Mouse (Mus musculus) embryonic facial prominence, embryonic 10.5 days (tissue): Measurements from ENCODE around the gene Fxr2. TPM values are rescaled to one million over a fixed set of nuclear protein-coding genes. Genes with fewer than 3 reads are reported as not detected.
A peak's percentile ranks its signal among the peaks of the same experiment; 100 is the strongest.

Experiments used
- DNase-seq: peaks from one replicate; pipeline ENCODE4 v3.0.0-alpha.2; 2017; ENCODE audit warnings: low spot score
- H3K27ac ChIP-seq: fragments of 300-500 bp; sonication (generic); replicated peaks from 2 replicates; pipeline ENCODE4 v1.5.1; 2016; ENCODE audit warnings: mild to moderate bottlenecking
- H3K27me3 ChIP-seq: fragments of 300-500 bp; sonication (generic); replicated peaks from 2 replicates; pipeline ENCODE4 v1.6.1; 2016; ENCODE audit warnings: low read depth, mild to moderate bottlenecking; ENCODE audit not compliant: poor library complexity, severe bottlenecking
- H3K36me3 ChIP-seq: fragments of 300-500 bp; sonication (generic); replicated peaks from 2 replicates; pipeline ENCODE4 v1.6.1; 2016; ENCODE audit warnings: mild to moderate bottlenecking, moderate library complexity
- H3K4me1 ChIP-seq: fragments of 300-500 bp; sonication (generic); 2 replicates; pipeline ENCODE4 v1.6.1; 2016
- H3K4me3 ChIP-seq: fragments of 300-500 bp; sonication (generic); 2 replicates; pipeline ENCODE4 v1.5.1; 2016; ENCODE audit warnings: mild to moderate bottlenecking, moderate library complexity
- H3K9me3 ChIP-seq: fragments of 300-500 bp; sonication (generic); 2 replicates; pipeline ENCODE4 v1.6.1; 2016; ENCODE audit warnings: mild to moderate bottlenecking
- WGBS: fragments of 180-500 bp; shearing (Covaris S2); methylation state at CpG from one replicate; pipeline ENCODE4 v1.1.7; 2016; 5-methylcytosine and 5-hydroxymethylcytosine counted together
- polyA plus RNA-seq: library from polyadenylated mRNA; unstranded; fragments of >200 nt; fragmentation: Nextera tagmentation; extraction: Ambion mirVana; gene quantifications from 2 replicates; pipeline ENCODE4 v1.2.1, GENCODE M21; 2016

Gene Fxr2
- polyA plus RNA-seq, 1 experiment from 2014 or later = 45.5 TPM

DNA sequence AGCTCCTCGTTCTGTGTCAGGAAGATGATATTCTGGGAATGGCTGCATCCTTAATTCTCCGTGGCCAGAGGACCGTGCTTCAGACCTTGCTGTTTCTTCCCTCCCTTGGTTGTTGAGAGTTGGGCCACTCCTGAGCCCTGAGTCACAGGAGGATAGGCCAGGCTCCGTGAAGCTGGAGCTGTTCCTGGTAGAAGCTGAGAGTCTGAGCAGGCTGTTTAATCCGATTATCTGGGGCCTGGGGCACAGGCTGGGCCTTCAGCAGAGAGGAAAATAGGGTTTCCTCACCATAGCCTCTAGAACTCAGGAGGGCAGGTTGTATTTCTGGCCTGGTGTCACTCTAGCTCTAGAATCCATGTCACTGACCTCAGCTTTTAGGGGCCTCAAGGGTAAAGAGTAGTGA is 20.6 kb downstream of the Fxr2 start:
- no peak overlapping the region for H3K27ac ChIP-seq
- peaks cover 94% of the 10 kb centered on the region for H3K36me3 ChIP-seq
- H3K4me3 ChIP-seq = no peak overlapping the region
- H3K27me3 ChIP-seq = no peaks in the 10 kb centered on the region
- DNase-seq = no peak
- no peaks in the 10 kb centered on the region for H3K9me3 ChIP-seq
- H3K4me1 ChIP-seq = peaks cover 39% of the 10 kb centered on the region
- WGBS = 73% methylated on average over 5 of the region's 5 CpGs

GRCm38 (mm10) chr11:69654760-69655159 is 22.0 kb downstream of the Fxr2 start:
- H3K36me3 ChIP-seq = peaks cover 94% of the 10 kb centered on the region
- peak overlapping the region; percentile 71; the same call in 1 of the 2 replicates for H3K27ac ChIP-seq

DNA sequence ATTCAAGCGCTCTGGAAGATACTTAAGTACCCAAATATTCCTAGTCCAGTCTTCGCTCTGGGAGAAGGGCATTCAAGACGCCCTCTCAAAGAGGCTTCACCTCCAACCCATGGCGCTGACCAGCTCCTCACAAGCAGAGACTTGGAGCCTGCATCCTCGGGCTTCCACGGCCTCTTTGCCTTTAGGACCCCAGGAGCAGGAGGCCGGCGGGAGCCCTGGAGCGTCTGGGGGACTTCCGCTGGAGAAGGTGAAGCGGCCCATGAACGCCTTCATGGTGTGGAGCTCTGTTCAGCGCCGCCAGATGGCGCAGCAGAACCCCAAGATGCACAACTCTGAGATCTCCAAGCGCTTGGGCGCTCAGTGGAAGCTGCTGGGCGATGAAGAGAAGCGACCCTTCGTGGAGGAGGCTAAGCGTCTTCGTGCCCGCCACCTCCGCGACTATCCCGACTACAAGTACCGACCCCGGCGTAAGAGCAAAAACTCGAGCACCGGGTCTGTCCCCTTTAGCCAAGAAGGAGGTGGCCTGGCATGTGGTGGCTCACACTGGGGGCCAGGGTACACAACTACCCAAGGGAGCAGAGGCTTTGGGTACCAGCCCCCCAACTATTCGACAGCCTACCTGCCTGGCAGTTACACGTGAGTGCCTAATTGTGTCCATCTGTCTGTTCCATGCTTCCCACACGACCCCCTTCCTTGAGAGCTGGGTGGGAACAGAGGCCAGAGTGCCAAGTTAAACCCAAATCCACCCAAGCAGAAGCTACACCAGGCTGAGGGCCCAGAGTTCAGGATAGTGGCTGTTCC is 22.7 kb downstream of the Fxr2 start, which contains the start of gene Sox15:
Gene Sox15 (plus strand): TSS at position 51 of the 801 bp plus-strand sequence.
- Histone ChIP-seq H3K27me3 (no peaks in the 10 kb centered on the region), H3K4me3 (peak within 1 kb of the TSS; percentile 32), H3K27ac (peak within 1 kb of the TSS; percentile 71), H3K9me3 (no peaks in the 10 kb centered on the region), H3K36me3 (peaks cover 94% of the 10 kb centered on the region), H3K4me1 (peaks cover 39% of the 10 kb centered on the region)
- peak; percentile 83 for DNase-seq
- WGBS = 22% methylated on average over 34 of the region's 34 CpGs

More at GRCm38 (mm10) chr11:69654760-69655159, 22.0 kb downstream of the Fxr2 start:
- Histone ChIP-seq H3K9me3 (no peaks in the 10 kb centered on the region), H3K4me1 (peaks cover 39% of the 10 kb centered on the region), H3K27me3 (no peaks in the 10 kb centered on the region), H3K4me3 (peak overlapping the region; percentile 19)
- peak; percentile 29 for DNase-seq
- 39% methylated on average over 9 of the region's 9 CpGs for WGBS

DNA sequence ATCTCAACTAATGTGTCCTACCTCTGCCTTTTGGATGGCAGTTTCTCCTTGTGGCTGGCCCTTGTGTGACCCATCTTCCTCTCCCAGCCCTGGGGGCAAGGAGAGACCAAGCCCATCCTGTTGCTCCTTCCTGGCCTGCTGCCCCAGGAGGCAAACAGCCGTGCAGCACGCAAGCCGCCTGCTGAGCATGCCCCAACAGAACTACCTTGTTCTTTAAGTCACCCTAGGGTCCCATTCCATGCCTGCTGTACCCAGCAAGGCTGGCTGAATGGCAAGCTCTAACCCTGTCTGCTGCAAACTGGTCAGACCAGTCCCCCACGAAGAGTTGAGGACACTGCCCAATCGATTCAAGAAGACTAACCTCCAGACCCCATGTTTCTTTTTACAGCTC is 23.3 kb downstream of the Fxr2 start:
- no peaks in the 10 kb centered on the region for H3K9me3 ChIP-seq
- 68% methylated on average over 5 of the region's 5 CpGs for WGBS
- H3K27ac ChIP-seq = 0 out of 2 replicates have a peak overlapping the region, but pooled peaks have one; percentile 7
- DNase-seq = no peak
- H3K4me3 ChIP-seq = 0 out of 2 replicates have a peak overlapping the region, but pooled peaks have one; percentile 32
- H3K36me3 ChIP-seq = peaks cover 88% of the 10 kb centered on the region
- no peaks in the 10 kb centered on the region for H3K27me3 ChIP-seq
- peaks cover 42% of the 10 kb centered on the region for H3K4me1 ChIP-seq

- Histone ChIP-seq H3K27me3 (no peaks in the 10 kb centered on the region), H3K27ac (peak overlapping the region; percentile 55), H3K4me1 (peaks cover 50% of the 10 kb centered on the region), H3K36me3 (peaks cover 80% of the 10 kb centered on the region), H3K9me3 (no peaks in the 10 kb centered on the region), H3K4me3 (peak overlapping the region; percentile 11; the same call in 1 of the 2 replicates)
- 81% methylated on average over 10 of the region's 10 CpGs for WGBS
- DNase-seq = peak; percentile 66
Measured at GRCm38 (mm10) chr11:69656617-69657461, 24.0 kb downstream of the Fxr2 start.

DNA sequence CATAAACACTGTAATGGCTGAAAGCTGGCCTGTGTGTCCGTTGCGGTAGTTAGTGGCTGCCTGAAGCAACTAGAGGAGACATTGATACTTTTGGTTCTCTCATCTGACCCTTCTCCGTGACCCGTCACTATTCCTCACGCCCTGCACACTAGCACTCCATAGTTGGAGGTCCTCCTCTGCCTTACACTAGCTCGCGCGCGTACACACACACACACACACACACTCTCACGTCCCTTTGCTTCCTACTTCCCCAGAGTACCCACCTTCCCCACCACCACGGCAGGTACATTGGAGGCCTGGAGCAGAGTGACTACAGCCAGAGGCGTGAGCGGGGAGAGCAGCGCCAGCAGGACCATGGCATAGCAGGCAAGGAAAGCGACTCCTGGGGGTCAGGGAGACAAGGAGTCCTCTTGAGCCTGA is 24.7 kb downstream of the Fxr2 start:
- Histone ChIP-seq H3K4me3 (0 out of 2 replicates have a peak overlapping the region, but pooled peaks have one; percentile 11), H3K27ac (no peak overlapping the region), H3K9me3 (no peaks in the 10 kb centered on the region), H3K27me3 (no peaks in the 10 kb centered on the region), H3K4me1 (peaks cover 54% of the 10 kb centered on the region), H3K36me3 (peaks cover 74% of the 10 kb centered on the region)
- WGBS = 83% methylated on average over 15 of the region's 15 CpGs
- no peak for DNase-seq

DNA sequence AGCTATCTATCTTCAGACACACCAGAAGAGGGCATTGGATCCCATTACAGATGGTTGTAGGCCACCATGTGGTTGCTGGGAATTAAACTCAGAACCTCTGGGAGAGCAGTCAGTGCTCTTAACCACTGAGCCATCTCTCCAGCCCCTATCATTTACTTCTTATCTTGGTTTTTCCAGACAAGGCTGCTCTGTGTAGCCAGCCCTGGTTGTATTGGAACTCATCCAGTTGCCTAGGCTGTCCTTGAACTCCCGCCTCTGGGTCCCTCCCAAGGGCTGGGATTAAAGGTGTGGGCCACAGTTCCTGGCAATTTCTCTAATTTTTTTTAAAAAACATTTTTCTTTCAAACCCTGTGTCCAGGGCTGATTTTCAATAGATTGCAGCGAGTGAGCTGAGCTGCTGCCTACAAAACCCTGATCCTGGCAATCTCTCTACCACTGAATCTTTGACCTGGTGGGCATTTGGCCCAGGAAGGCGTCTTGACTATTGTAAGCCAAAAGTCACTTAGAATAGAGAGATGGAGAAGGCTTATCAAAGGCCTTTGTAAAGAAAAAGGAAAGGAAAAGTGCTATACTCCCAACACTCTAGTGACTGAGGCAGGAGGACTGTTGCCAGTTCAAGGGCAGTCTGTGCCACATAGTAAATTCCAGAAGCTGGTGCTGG is 28.6 kb downstream of the Fxr2 start:
- peak overlapping the region; percentile 97 for H3K27ac ChIP-seq
- DNase-seq = no peak
- H3K9me3 ChIP-seq = no peaks in the 10 kb centered on the region
- peaks cover 74% of the 10 kb centered on the region for H3K36me3 ChIP-seq
- peak overlapping the region; percentile 65 for H3K4me3 ChIP-seq
- WGBS = 86% methylated on average over 3 of the region's 3 CpGs
- H3K27me3 ChIP-seq = no peaks in the 10 kb centered on the region
- H3K4me1 ChIP-seq = peaks cover 33% of the 10 kb centered on the region

- WGBS = under 1% methylated on average over 48 of the region's 48 CpGs
- H3K4me3 ChIP-seq = peak within 1 kb of the TSS; percentile 65
- H3K9me3 ChIP-seq = no peaks in the 10 kb centered on the region
- peak; percentile 97 for DNase-seq
- H3K27me3 ChIP-seq = no peaks in the 10 kb centered on the region
- H3K36me3 ChIP-seq = peaks cover 72% of the 10 kb centered on the region
- H3K27ac ChIP-seq = peak within 1 kb of the TSS; percentile 97
- H3K4me1 ChIP-seq = peaks cover 25% of the 10 kb centered on the region
Measured at GRCm38 (mm10) chr11:69662213-69662966, 29.6 kb downstream of the Fxr2 start, which contains the start of gene Mpdu1. Gene Mpdu1 (minus strand): TSS chr11:69662642.

- peaks cover 72% of the 10 kb centered on the region for H3K36me3 ChIP-seq
- H3K27ac ChIP-seq = peak overlapping the region; percentile 97
- H3K4me1 ChIP-seq = peaks cover 25% of the 10 kb centered on the region
- DNase-seq = no peak
- H3K27me3 ChIP-seq = no peaks in the 10 kb centered on the region
- H3K4me3 ChIP-seq = peak overlapping the region; percentile 65
- no peaks in the 10 kb centered on the region for H3K9me3 ChIP-seq
- 70% methylated on average over 13 of the region's 13 CpGs for WGBS
Measured at GRCm38 (mm10) chr11:69662967-69663671, 30.3 kb downstream of the Fxr2 start.

GRCm38 (mm10) chr11:69663795-69664194 is 31.0 kb downstream of the Fxr2 start:
- peak overlapping the region; percentile 97; the same call in 1 of the 2 replicates for H3K27ac ChIP-seq
- 86% methylated on average over 6 of the region's 6 CpGs for WGBS
- H3K36me3 ChIP-seq = peaks cover 72% of the 10 kb centered on the region

DNA sequence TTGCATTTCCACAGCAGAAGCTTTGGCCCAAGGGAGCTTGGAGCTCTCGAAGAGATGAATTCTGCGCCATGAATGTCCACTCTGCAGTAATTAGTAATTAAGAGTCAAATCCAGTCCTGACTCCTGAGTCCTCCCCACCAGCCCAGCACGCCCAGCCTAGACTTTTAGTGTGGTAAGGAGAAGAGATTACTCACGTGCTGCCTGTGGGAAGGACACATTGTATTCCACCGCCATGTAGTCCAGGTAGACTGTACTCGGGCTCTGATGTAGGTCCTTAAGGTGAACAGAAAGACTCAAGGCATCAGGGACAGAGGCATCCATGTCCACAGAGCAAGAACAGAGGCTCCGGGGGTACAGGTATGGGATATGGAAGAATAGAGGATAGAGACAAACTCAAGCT is 32.1 kb downstream of the Fxr2 start:
- 96% methylated on average over 7 of the region's 7 CpGs for WGBS

More at GRCm38 (mm10) chr11:69663795-69664194, 31.0 kb downstream of the Fxr2 start:
- Histone ChIP-seq H3K27me3 (no peaks in the 10 kb centered on the region), H3K9me3 (no peaks in the 10 kb centered on the region), H3K4me1 (peaks cover 27% of the 10 kb centered on the region), H3K4me3 (peak overlapping the region; percentile 65; the same call in 1 of the 2 replicates)
- no peak for DNase-seq

More for the DNA sequence above, 32.1 kb downstream of the Fxr2 start:
- no peak for DNase-seq
- H3K27ac ChIP-seq = no peak overlapping the region; the same call in 1 of the 2 replicates
- H3K4me1 ChIP-seq = peaks cover 35% of the 10 kb centered on the region
- no peaks in the 10 kb centered on the region for H3K9me3 ChIP-seq
- no peaks in the 10 kb centered on the region for H3K27me3 ChIP-seq
- H3K4me3 ChIP-seq = peak overlapping the region; percentile 26; the same call in 1 of the 2 replicates
- H3K36me3 ChIP-seq = peaks cover 72% of the 10 kb centered on the region
